Mouse (Mus musculus): ENCODE measurements around the gene Slc35f4.

Gene Slc35f4

DNA sequence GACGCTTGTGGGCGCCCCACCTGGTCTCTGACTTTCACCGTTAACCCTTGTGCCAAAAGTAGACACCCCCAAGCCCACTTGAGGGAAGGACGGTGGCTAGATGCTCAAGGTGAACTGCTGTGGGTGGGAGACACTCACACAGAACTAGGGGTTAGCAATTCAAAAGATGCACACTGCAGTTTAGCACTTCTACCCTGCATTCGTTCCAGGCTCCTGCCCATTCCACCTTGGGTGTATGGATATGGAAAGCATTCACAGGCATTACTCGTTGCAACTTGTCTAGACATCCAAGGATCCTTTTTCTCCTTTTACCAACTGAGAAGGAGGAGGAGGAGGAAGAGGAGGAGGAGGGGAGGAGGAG lies at the start of gene Slc35f4:
Gene Slc35f4, minus strand, starts transcription at position 116 of the 361 bp plus-strand sequence.
- DNase-seq = no peak

DNA sequence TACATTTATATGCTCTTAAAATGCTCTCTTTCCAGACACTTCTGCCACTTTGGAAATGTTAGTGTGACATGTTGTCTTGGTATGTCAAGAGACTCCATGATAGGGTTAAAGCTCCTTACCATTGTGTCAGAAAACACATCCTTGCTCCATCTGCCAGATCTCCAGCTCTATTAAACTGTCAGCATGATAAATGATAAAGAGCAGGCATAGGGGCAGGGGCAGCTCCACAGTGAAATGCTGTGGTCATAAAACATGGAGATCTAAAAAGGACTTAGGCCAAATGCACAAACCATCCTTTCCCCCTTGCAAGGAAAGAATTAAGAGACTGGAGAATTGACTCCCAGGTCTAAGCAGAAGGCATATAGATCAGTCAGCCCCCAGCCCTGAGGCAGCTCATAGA lies 42.5 kb upstream of the Slc35f4 start:
- no peak for DNase-seq

DNA sequence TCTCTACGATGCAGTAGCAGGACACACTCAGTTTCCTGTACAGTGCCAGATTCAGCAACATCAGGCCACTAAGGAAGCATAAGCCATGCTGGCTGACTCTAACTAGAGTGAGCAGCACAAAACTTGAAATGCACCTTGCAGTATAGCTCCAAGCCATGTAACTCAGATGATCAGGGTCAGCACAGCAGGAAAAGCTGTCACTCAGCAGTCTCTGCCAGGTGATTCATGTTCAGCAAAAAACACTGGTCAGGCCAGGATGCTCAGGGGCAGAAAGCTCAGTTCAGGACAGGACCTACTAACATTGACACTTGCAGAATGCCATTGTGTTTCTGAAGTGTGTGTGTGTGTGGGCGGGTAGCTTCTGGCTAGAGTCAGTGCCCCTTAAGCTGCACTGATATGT lies 34.9 kb upstream of the Slc35f4 start:
- DNase-seq = no peak

DNA sequence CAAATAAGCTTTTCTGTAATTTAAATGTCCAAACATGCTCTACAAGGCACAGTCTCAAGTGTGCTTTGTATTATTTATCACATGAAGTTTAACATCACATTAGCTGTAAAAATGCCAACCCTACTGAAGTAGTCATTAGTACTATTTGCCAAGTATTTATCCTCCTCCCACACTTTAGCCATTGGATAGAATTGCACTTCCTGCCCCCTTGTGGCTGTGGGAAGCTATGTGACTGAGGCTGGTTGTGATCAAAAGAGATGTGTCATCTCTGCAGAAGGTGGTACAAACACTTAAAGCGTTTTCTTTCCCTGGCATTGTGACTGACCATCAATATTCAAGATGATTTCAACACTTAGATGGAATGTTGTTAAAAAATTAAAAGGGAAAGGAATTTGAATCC lies 14.3 kb upstream of the Slc35f4 start:
- DNase-seq = peak; percentile 48 to 53

DNA sequence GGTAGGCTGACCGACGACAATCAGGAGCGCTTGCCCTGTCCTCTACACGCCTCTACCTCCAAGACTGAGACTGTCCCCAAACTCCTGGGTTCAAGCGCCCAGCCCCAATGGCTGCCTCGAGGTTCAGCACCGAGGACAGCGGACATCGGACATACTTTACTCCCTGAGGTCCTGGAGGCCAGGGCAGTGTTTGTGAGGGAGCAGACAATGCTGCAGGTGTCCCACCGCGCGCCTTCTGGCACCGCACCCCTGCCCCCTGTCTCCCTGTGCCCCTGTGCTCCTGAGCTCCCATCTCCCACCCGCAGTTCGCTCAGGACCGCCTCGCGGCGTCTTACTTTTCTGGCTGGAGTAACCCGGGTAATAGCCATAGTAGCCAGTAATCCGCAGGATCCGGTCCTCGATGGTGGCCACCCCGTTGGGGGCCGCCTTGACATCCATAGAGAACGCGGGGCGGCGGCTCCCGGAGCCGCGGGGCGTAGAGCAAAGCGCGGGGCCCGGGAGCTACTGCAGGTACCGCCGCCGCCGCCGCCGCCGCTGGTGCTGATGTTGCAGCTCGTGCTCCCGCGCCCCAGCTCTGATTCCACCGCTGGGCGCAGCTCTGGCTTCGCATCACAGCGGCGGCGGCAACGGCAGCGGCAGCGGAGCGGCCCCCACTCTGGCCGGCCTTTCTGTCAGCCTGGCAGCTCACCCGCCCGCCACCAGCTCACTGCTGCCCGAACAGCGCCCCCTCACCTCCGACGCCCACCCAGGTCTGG lies 493 bp downstream of the Slc35f4 start:
- DNase-seq = peak; percentile 91

DNA sequence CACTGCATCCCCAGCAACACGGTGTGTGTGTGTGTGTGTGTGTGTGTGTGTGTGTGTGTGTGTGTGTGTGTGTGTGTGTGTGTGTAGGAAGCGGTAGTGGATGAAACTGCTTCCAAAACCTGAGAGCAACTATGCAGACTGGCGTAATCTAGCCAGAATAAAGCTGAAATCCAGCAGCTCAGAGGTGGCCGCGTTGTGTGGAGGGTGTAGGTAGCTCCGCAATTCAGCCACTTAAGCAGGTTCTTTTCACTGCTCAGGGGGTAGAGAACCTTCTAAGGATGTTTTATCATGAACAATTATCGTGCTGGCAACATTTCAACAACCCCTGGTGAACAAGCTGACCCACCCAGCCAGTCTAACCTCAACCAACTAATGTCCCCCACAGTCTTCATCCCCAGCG lies 1.2 kb downstream of the Slc35f4 start:
- DNase-seq = no peak

DNA sequence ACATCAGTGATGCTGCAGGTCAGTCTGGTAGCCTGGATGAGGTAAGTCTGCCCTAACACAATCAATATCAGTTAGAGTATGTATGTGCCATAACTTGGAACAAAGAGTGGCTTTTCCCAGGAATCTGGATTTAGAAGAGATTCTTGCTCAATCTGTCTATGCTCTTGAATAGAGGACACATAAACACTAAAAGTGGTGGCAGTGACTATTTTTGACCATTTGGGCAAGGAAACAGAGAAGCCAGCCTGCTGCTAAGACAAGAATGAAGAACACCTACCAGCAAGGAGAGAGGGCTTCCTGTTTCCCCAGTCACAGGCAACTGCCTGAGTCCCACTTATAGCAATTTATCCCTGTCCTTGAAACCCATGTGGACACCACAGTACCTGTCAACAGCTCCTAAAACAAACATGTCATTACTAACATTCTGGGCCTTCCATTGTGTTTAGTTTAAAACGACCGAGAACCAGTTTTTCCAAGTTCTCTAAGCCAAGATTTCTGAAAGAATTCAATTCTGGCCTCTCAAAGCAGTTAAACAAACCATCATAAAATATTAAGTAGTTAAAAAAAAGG lies 10.7 kb downstream of the Slc35f4 start:
- no peak for DNase-seq

DNA sequence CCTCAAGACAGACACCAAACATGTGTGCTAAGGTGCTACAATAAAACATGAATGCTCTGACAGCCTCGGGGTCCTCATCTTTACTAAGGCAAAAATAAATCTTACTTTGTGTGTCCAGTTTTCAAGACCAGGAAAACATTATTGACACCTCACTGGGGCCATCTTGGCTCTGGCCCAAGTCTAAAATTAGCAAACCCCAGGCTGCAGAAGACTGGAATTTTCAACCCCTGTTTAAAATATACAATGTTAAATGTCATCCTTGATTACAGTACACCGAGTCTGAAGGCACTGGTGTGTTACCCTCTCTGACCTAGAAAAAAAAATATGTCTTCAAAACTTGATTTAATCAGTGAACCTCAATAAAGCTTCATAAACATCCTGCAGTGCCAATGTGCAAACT lies 11.7 kb downstream of the Slc35f4 start:
- DNase-seq = no peak

DNA sequence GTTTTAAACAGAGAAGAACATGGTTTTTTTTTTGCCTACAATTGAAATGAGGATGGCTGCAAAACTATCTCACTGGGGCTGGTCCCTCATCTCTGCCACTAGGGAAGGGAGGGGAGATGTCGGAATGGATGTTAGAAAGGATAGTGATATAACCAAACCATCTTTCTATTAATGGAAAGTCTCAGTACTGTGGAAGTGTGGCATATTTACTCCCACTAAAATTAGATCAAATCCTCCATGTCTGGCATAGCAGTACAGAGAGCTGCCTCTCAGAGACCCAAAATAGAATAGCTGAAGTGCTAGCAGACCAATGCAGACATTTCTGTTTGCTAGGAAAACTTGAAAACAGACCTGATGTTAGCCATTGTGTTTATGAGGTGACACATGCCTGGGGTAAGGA lies 30.7 kb downstream of the Slc35f4 start:
- DNase-seq = no peak

DNA sequence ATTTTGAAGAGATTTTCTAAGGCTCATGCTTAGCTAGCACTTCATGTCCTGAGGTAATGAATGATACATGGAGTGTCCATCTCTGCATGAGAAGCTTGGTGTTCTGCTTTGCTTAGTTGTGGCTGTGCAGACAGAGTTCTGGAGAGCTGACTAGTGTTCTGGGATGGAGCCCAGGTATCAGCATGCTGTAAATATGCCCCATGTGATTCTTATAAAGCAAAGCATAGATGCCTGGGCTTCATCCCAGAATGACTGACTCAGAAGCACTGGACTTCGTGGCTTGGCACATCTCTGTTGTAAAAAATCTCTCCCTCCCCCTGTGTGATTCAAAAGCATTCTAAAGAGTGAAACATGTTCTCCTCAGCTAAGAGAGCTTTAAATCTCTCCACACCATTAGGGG lies 32.1 kb downstream of the Slc35f4 start:
- no peak for DNase-seq

DNA sequence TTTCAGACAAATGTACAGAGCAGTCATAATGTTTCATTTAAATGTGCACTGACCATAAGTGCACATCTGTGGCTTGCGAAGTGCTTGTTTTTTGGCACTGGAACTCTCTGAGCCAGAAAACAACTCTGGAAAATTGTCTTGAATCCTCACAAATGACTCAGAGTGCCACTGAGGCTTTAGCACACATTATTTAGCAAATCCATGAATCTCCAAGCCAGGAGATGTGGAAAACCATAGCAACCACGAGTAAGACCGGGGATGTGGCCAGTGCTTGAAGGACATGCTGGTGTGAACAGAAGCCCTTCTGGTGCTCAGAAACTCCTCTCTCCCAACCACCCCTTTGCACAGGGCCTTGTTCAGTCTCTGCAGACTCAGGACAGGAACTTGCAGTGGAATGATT lies 33.3 kb downstream of the Slc35f4 start:
- no peak for DNase-seq

DNA sequence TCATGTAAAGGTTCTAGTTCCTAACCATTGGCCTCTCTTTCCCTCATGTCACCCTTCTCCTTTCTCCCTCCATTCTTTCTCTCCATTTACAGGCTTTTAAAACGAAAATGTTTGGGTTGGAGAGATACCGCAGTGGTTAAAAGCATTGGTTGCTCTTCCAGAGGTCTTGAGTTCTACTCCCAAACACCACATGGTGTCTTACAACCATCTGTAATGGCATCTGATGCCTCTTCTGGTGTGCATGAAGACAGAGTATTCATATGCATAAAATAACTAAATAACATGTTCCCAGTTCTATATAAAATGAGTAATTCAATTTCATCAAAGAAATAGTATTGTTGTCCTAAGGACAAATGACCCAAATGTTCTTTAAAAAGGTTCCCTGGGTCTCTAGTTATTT lies 49.2 kb downstream of the Slc35f4 start:
- DNase-seq = no peak

DNA sequence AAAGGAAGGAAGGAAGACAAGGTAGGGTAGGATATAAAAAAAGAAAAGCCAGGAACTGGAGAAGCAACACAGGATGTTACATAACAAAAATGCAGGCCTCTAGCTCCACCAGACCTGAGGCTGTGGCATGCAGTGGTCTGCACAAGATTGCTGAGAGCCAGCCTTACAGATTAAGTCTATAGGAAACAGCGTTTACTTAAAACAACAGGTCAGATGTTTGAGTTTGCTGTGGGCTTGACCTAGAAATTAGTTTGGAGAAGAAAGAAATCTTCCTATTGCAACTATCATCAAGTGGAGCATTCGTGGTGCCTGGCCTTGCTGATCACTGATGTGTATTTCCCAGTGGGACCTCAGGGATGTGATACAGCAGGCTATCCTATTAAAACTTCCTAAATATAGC lies 64.1 kb downstream of the Slc35f4 start:
- DNase-seq = no peak

DNA sequence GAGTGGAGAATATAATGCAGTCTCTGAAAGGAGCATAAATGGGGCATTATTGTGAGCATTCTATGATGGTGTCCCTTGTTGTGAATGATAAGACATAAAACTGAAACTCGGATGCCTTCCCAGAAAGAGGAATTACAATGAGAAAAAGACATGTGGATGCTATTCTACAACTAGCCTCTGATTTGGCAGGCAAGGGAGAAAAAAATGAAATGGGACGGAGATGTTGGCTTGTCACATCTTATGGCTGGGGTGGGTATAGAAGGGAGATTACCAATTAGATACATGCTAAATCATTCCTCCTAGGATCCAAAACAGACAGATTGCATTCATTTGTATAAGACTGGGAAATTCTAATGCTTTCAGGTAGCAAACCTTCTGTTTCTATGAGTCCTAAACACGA lies 65.0 kb downstream of the Slc35f4 start:
- DNase-seq = no peak

DNA sequence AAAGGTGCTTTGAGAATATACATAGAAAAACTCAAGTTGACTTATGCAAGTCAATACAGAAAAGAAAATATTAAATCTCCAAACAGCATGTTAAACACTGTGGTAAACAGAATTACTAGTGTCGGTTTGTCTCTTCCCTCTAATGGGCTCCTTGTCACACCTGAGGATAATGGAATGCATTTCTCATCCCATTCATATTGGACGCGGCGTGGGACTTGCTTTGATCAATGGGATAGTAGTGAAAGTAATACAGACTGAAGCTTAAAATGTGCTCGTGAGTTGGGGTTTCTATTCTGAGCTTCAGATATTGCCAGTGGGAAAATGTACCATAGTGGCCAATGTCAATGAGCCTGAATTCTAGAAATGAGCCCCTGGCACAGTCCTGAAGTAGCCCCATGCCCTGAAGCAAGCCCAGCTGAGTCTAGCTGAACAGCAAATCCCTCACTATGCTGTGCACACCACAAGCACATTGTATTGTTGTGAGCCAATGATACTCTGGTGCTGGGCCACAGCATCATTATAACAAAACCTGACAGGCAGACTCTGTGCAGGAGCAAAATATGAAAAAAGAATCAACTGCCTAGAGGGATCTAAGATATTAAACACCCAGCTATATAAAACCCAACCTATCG lies 71.4 kb downstream of the Slc35f4 start:
- no peak for DNase-seq

DNA sequence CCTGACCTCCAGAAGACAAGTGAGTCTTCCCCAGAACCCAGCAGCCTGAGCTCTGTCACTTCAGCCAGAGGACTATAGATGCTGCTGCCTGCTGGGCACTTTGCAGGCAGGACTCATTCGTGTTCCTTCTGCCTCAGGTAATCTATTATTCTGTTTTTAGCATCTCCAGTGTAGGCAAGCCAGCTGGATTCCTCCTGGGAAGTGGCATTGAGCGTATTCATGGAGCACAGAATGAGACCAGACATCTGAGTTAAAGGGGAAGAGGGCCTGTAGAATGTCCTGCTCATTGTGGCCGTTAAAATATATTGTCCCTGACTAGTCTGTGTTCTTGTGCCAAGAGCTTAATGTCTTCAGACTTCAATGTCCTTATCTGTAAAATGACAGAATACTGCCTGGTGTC lies 72.1 kb downstream of the Slc35f4 start:
- DNase-seq = no peak

DNA sequence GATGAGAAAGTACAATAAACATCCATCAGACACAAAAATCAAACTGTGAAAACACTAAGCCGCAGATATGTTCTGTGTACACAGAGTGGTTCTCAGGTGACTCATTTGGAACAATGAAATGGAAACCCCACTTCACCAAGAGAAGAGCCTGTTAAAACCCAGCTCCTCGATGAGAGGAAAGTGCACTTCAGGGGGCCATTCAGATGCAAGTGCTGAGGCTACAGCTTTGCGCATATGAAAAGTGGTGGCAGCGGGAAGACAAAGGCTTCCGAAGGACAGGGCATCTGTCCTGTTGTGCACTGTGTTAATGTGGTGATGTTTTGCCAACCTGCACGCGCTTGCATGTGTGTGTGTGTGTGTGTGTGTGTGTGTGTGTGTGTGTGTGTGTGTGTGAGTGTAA lies 78.2 kb downstream of the Slc35f4 start:
- DNase-seq = no peak

DNA sequence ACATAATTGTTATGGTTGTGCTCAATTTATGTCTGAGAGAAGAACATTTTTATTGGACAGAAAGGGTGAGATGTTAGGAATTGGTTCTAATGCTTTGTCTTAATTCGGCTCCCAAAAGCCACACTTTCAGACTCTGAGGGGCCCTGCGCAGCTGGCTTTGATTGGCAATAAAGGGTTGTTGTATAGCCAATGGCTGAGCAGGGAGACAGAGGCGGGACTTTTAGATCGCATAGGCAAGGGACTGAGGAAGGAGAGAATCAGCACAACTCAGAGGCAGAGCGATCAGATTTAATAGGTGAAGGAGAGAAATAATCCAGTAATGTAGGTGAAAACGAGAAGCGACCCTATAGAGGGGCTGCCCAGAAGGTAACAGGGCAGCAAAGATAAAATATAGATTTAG lies 79.4 kb downstream of the Slc35f4 start:
- DNase-seq = no peak

DNA sequence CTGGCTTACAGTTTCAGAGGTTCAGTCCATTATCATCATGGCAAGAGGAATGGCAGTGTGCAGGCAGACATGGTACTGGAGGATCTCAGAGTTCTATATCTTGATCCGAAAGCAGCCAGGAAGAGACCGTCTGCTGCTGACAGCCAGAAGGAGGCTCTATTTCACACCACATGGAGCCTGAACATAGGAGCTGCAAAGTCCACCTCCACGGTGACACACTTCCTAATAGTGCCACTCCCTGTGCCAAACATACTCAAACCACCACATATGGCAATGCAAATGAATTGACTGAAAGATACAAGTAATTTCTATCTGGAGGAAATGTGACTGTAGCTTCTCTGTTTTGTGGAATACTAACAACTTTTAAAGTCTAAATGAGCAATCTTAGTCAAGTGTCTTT lies 89.0 kb downstream of the Slc35f4 start:
- DNase-seq = no peak

DNA sequence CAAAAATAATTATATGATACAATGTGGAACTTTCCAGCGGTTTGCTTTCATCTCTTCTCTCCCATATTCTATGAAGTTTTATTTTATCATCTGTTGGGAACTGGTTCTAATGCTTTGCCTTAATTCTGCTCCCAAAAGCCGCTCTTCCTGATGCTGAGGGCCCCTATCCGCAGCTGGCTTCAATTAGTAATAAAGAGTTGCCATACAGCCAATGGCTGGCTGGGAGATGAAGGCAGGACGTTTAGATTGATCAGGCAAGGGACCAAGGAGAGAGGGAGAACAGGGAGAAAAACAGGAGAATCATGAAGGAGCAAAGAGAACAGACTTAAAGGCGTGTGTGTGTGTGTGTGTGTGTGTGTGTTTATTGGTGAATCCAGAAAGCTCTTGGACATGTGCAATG lies 94.0 kb downstream of the Slc35f4 start:
- DNase-seq = no peak

DNA sequence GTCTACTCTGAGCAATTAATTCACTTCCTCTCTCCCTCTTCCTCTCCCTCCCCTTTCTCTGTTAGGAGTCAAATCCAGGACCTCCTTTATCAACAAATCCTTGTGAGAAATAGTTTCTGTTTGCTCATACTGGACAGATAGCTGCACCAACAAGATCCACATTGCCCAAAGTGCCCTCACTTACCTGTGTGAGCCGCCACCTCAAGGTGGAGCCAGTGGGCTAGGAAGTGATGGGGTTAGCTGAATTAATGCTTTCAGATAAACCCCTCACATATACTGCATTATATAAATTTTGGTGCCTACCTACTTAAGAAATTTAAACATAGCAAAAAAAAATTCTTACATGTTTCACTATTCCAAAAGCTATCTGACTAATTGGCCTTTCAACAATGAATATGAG lies 133.4 kb downstream of the Slc35f4 start:
- peak in 1 of 2 experiments; percentile 11 for DNase-seq

DNA sequence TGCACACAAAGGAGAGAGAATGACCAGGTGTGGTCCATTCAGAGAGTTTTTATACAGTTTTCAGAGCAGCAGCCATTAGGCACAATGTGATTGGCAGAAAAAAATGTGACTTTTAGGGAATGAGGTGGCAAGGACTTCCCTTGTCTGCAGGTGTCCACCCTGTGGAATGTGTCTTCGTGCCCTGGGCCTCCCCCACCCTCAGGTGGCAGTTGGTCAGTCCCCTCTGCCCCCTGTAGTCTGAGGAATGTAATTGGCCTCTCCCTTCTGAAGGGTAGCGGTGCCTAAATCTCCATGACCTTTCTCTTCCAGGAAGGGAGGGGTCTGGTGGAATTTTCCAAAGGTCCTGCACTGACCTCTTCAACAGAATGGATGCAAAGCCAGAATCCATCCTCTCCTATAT lies 163.7 kb downstream of the Slc35f4 start:
- no peak for DNase-seq

DNA sequence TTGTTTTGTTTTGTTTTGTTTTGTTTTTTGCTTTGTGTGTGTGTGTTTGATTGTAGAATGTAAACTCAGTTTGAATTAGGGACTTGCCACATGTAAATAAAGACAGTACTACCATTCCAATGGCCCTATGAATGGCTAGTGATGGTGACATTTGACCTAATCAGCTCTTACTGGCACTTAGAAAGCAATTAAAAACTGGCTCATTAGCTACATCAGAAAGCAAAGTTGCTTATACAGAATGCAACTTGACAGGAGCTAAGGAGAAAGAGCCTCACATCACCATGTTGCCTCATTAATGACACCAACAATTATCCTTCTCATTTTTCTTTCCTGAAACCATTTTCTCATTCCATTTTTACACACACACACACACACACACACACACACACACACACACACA lies 170.3 kb downstream of the Slc35f4 start:
- no peak for DNase-seq

DNA sequence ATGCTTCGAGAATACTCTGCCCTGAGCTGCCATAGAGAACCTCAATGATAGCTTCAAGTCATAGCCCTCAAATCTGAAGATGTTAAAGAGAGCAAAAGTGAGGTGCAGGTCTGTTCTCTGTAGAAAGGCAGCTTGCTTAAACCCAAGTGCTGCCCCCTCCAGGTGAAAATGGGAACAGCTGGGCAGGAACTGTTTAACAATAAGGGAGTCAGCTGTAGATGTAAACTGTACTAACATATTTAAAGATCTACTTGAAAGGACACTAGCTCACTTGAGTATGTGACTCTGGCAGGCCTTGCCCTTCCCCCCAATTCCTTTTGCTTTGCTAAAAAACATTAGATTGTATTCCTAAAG lies 177.0 kb downstream of the Slc35f4 start:
- peak; percentile 85 for DNase-seq

Data from kidney, postnatal 4 days (tissue).